Mouse (Mus musculus): ENCODE data around the gene Lhx6. TPM values are rescaled to one million over a fixed set of nuclear protein-coding genes. Genes with fewer than 3 reads are reported as not detected.
A peak's percentile ranks its signal among the peaks of the same experiment; 100 is the strongest.

Gene Lhx6
- polyA plus RNA-seq, 1 experiment from 2014 or later, result 0.46 TPM

DNA sequence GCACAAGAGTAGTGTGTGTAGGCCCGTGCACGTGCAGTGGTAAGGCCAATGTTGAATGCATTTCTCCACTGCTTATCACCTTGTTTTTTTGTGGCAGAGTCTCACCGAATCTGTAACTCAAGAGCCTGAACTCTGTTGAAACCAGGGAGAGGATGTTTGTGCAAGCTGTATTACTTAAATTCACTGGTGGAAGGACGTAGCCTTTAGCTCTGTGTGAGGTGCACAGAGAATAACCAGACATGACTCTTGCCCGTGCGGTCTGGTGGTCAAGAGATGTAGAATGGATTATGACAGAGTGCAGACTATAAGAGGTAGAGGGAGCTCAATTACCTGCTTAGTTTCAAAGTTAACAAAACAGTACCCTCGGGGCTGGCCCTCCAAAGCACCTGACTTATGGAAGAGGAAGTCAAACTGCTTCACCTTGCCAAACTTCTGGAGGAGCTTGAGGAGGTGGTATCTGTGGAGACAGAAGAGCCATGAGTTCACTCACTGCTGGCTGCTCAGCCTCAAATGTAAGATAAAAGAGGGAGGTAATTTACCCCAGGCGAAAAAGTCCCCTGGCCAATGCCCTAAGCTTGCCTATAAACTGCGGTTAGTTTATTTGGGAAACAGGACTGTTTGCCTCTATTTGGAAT lies 21.7 kb upstream of the Lhx6 start:
- Histone ChIP-seq H3K4me2 (ENCODE audit: low read length) (no peak overlapping the region), H3K36me3 (ENCODE audit: control insufficient read depth, insufficient read depth, low read length) (peaks cover 85% of the 10 kb centered on the region), H3K4me3 (replicated peaks; ENCODE audit: low read depth, low read length) (no peak overlapping the region), H3K4me1 (ENCODE audit: control insufficient read depth, insufficient read depth, low read length) (no peaks in the 10 kb centered on the region), H3K27ac (replicated peaks; ENCODE audit: low read depth, low read length) (no peak overlapping the region), H3K9me3 (ENCODE audit: control insufficient read depth, low read length) (no peaks in the 10 kb centered on the region), H3K9ac (replicated peaks; ENCODE audit: low read length) (no peak overlapping the region), H3K27me3 (ENCODE audit: control insufficient read depth, insufficient read depth, low read length) (no peaks in the 10 kb centered on the region)
- ATAC-seq (ENCODE audit: low FRiP score, low TSS enrichment) (no peak), DNase-seq (no peak)
- WGBS, result 94% methylated on average over 9 of the region's 9 CpGs

DNA sequence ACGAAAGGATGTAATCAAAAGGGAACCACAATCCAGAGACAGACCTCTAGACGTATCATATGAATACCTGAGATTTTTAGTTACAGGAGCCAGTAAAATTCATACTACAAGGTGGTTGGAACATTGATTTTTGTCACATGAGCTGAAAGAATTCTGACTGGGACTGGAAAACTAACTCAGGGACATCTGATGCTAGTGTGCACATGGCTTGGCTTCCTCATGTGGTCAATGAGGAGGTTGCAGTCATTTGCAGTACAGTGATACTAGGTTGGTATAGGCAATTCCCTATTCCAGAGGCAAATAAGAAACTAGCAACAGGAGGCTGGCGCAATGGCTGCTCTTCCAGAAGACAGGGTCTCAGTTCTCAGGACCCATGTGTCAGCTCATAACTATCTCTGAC lies 7.4 kb upstream of the Lhx6 start:
- H3K4me2 ChIP-seq (ENCODE audit: low read length), result no peak overlapping the region
- H3K4me1 ChIP-seq (ENCODE audit: control insufficient read depth, insufficient read depth, low read length), result no peaks in the 10 kb centered on the region
- no peaks in the 10 kb centered on the region for H3K9me3 ChIP-seq (ENCODE audit: control insufficient read depth, low read length)
- no peak overlapping the region for H3K27ac ChIP-seq (replicated peaks; ENCODE audit: low read depth, low read length)
- H3K27me3 ChIP-seq (ENCODE audit: control insufficient read depth, insufficient read depth, low read length), result peaks cover 17% of the 10 kb centered on the region; the same call in 1 of the 2 replicates
- no peak overlapping the region for H3K9ac ChIP-seq (replicated peaks; ENCODE audit: low read length)
- no peak for ATAC-seq (ENCODE audit: low FRiP score, low TSS enrichment)
- no peak overlapping the region for H3K4me3 ChIP-seq (replicated peaks; ENCODE audit: low read depth, low read length)
- peaks cover 21% of the 10 kb centered on the region for H3K36me3 ChIP-seq (ENCODE audit: control insufficient read depth, insufficient read depth, low read length)
- DNase-seq, result no peak
- 71% methylated on average over 3 of the region's 3 CpGs for WGBS

DNA sequence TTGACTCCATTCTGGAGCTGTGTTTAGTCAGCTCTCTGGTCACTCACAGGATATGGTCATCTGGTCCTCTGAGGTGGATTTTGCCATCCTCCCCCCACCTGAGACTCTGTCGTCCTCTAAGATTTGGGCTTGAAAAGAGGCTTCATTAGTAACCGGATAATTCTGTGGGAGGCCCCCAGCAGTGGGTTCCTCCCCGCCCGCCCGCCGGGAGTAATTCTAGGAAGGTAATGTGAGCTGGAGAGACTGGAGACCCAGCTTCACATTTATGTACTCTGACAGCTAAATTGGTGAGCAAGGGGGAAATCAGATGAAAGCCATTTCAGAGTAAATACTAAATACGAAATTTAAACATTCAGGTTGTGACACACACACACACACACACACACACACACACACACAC lies 3.4 kb upstream of the Lhx6 start:
- H3K9me3 ChIP-seq (ENCODE audit: control insufficient read depth, low read length), result no peaks in the 10 kb centered on the region
- ATAC-seq (ENCODE audit: low FRiP score, low TSS enrichment), result no peak
- 5% methylated on average over 7 of the region's 7 CpGs for WGBS

DNA sequence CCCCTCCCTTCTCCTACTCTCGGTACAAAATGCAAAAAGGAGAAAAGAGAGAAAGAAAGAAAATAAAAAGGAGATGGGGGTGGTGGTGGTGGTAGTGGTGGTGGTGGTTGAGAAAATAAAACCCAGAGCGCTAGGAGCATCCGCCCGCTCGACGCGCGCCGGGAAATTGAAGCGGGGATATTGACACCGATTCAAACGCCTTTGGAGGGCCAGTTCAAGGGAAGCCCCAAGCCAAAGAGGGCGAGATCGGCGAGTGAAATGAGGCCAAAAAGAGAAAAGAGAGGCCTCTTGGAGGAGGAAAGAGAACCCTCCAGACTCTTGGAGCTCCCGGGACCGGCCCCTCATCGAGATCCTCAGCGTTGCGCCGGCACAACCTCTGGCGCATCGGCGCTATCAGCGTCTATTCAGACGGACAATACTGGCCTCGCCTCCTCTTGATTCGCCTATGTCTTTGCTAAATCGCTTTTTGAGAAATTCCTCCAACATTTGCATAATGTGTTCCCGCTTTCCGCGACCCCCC lies 712 bp downstream of the Lhx6 start:
- under 1% methylated on average over 32 of the region's 32 CpGs for WGBS
- peaks cover 11% of the 10 kb centered on the region for H3K4me1 ChIP-seq (ENCODE audit: control insufficient read depth, insufficient read depth, low read length)
- H3K27ac ChIP-seq (replicated peaks; ENCODE audit: low read depth, low read length), result no peak overlapping the region
- peak overlapping the region; percentile 35 for H3K4me3 ChIP-seq (replicated peaks; ENCODE audit: low read depth, low read length)
- H3K36me3 ChIP-seq (ENCODE audit: control insufficient read depth, insufficient read depth, low read length), result no peaks in the 10 kb centered on the region
- peaks cover 90% of the 10 kb centered on the region for H3K27me3 ChIP-seq (ENCODE audit: control insufficient read depth, insufficient read depth, low read length)
- H3K9ac ChIP-seq (replicated peaks; ENCODE audit: low read length), result no peak overlapping the region
- peak overlapping the region; percentile 58 for H3K4me2 ChIP-seq (ENCODE audit: low read length)
- H3K9me3 ChIP-seq (ENCODE audit: control insufficient read depth, low read length), result no peaks in the 10 kb centered on the region
- ATAC-seq (ENCODE audit: low FRiP score, low TSS enrichment), result no peak
- DNase-seq, result peak; percentile 63

More for the DNA sequence above, 3.4 kb upstream of the Lhx6 start:
- Histone ChIP-seq H3K27me3 (ENCODE audit: control insufficient read depth, insufficient read depth, low read length) (peaks cover 54% of the 10 kb centered on the region), H3K27ac (replicated peaks; ENCODE audit: low read depth, low read length) (no peak overlapping the region), H3K4me3 (replicated peaks; ENCODE audit: low read depth, low read length) (no peak overlapping the region), H3K4me2 (ENCODE audit: low read length) (no peak overlapping the region), H3K36me3 (ENCODE audit: control insufficient read depth, insufficient read depth, low read length) (no peaks in the 10 kb centered on the region), H3K9ac (replicated peaks; ENCODE audit: low read length) (no peak overlapping the region), H3K4me1 (ENCODE audit: control insufficient read depth, insufficient read depth, low read length) (peaks cover 11% of the 10 kb centered on the region)
- DNase-seq, result no peak

DNA sequence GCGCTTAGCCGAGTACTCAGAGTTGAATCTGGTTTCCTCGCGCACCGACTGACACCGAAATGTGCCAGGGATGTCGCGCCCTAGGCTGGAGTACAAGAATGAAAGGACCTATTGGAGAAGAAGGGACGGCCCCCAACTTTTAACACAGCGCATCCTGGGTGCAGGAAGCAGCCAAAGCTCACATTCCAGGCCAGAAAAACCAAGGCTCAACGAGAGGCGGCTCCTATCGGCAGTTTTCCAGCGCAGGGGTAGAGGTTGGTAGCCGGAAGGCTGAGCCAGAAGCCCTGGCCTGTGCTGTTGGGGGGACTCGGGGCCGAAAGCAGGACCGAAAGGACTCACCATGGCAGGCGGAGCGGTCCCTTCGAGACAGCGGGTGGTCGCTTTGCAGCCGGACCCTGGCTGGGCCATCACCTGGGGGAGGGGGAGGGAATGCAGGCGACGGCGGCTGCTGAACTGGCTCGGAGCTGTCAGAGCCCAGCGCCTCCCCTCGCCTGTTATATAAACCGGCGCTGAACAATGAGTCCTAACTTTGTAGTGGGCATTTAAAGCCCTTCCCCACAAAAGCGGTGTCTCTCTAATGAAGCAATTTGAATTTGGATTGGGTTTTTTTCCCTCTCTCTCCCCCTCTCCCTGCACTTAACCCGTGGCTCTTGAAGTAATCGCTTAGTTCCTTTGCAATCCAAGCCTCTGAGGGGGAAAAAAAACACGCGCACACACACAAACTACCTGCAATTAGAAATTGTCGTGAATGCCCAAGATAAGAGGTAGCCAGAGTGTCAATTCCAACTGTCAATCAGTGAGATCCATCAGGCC lies 1.4 kb downstream of the Lhx6 start:
- DNase-seq, result peak; percentile 46
- under 1% methylated on average over 38 of the region's 38 CpGs for WGBS
- Histone ChIP-seq H3K27ac (replicated peaks; ENCODE audit: low read depth, low read length) (no peak overlapping the region), H3K4me3 (replicated peaks; ENCODE audit: low read depth, low read length) (peak overlapping the region; percentile 35), H3K9me3 (ENCODE audit: control insufficient read depth, low read length) (no peaks in the 10 kb centered on the region), H3K4me2 (ENCODE audit: low read length) (peak overlapping the region; percentile 58), H3K27me3 (ENCODE audit: control insufficient read depth, insufficient read depth, low read length) (peaks cover 94% of the 10 kb centered on the region), H3K4me1 (ENCODE audit: control insufficient read depth, insufficient read depth, low read length) (peaks cover 11% of the 10 kb centered on the region), H3K36me3 (ENCODE audit: control insufficient read depth, insufficient read depth, low read length) (no peaks in the 10 kb centered on the region), H3K9ac (replicated peaks; ENCODE audit: low read length) (no peak overlapping the region)
- no peak for ATAC-seq (ENCODE audit: low FRiP score, low TSS enrichment)

GRCm38 (mm10) chr2:36103069-36103554 lies 2.1 kb downstream of the Lhx6 start:
- WGBS, result under 1% methylated on average over 21 of the region's 21 CpGs
- Histone ChIP-seq H3K9me3 (ENCODE audit: control insufficient read depth, low read length) (no peaks in the 10 kb centered on the region), H3K27ac (replicated peaks; ENCODE audit: low read depth, low read length) (no peak overlapping the region), H3K4me1 (ENCODE audit: control insufficient read depth, insufficient read depth, low read length) (peaks cover 11% of the 10 kb centered on the region), H3K4me2 (ENCODE audit: low read length) (peak overlapping the region; percentile 58), H3K4me3 (replicated peaks; ENCODE audit: low read depth, low read length) (0 out of 2 replicates have a peak overlapping the region, but pooled peaks have one; percentile 1), H3K27me3 (ENCODE audit: control insufficient read depth, insufficient read depth, low read length) (peaks cover 96% of the 10 kb centered on the region), H3K9ac (replicated peaks; ENCODE audit: low read length) (no peak overlapping the region), H3K36me3 (ENCODE audit: control insufficient read depth, insufficient read depth, low read length) (no peaks in the 10 kb centered on the region)
- DNase-seq (no peak), ATAC-seq (ENCODE audit: low FRiP score, low TSS enrichment) (no peak)

- H3K36me3 ChIP-seq (ENCODE audit: control insufficient read depth, insufficient read depth, low read length), result no peaks in the 10 kb centered on the region
- H3K27me3 ChIP-seq (ENCODE audit: control insufficient read depth, insufficient read depth, low read length), result peaks cover 96% of the 10 kb centered on the region
- ATAC-seq (ENCODE audit: low FRiP score, low TSS enrichment) (peak; percentile 38; the same call in 1 of the 2 replicates), DNase-seq (peak; percentile 54)
- no peak overlapping the region for H3K27ac ChIP-seq (replicated peaks; ENCODE audit: low read depth, low read length)
- under 1% methylated on average over 21 of the region's 21 CpGs for WGBS
- H3K4me1 ChIP-seq (ENCODE audit: control insufficient read depth, insufficient read depth, low read length), result peaks cover 11% of the 10 kb centered on the region
- H3K9ac ChIP-seq (replicated peaks; ENCODE audit: low read length), result no peak overlapping the region
- H3K4me2 ChIP-seq (ENCODE audit: low read length), result peak overlapping the region; percentile 10; the same call in 1 of the 2 replicates
- H3K4me3 ChIP-seq (replicated peaks; ENCODE audit: low read depth, low read length), result 0 out of 2 replicates have a peak overlapping the region, but pooled peaks have one; percentile 1
- no peaks in the 10 kb centered on the region for H3K9me3 ChIP-seq (ENCODE audit: control insufficient read depth, low read length)
Measured at GRCm38 (mm10) chr2:36102559-36102946, 2.7 kb downstream of the Lhx6 start.

- Histone ChIP-seq H3K9ac (replicated peaks; ENCODE audit: low read length) (no peak overlapping the region), H3K4me1 (ENCODE audit: control insufficient read depth, insufficient read depth, low read length) (peaks cover 11% of the 10 kb centered on the region), H3K27me3 (ENCODE audit: control insufficient read depth, insufficient read depth, low read length) (peaks cover 98% of the 10 kb centered on the region), H3K4me3 (replicated peaks; ENCODE audit: low read depth, low read length) (0 out of 2 replicates have a peak overlapping the region, but pooled peaks have one; percentile 1), H3K4me2 (ENCODE audit: low read length) (peak overlapping the region; percentile 10; the same call in 1 of the 2 replicates), H3K9me3 (ENCODE audit: control insufficient read depth, low read length) (no peaks in the 10 kb centered on the region), H3K27ac (replicated peaks; ENCODE audit: low read depth, low read length) (no peak overlapping the region), H3K36me3 (ENCODE audit: control insufficient read depth, insufficient read depth, low read length) (no peaks in the 10 kb centered on the region)
- WGBS, result 3% methylated on average over 28 of the region's 28 CpGs
- DNase-seq (no peak), ATAC-seq (ENCODE audit: low FRiP score, low TSS enrichment) (no peak; the same call in 1 of the 2 replicates)
Measured at GRCm38 (mm10) chr2:36101866-36102558, 3.2 kb downstream of the Lhx6 start.
